Mouse (Mus musculus) liver, embryonic 13.5 days (tissue): ENCODE data around the gene Hps3. TPM values are rescaled to one million over a fixed set of nuclear protein-coding genes. Genes with fewer than 3 reads are reported as not detected.

ENCODE experiments used
- ATAC-seq: fragments of 200-750 bp; cut with Nextera tagmentation; 2 replicates; pipeline ENCODE4 v1.8.0; 2017; ENCODE audit warnings: low read depth, mild to moderate bottlenecking, moderate number of reproducible peaks, moderate library complexity
- DNase-seq: peaks from one replicate; pipeline ENCODE4 v3.0.0; 2022
- H3K27ac ChIP-seq: fragments of 300-500 bp; sonication (generic); 2 replicates; pipeline ENCODE4 v1.5.1; 2015; ENCODE audit warnings: moderate library complexity, mild to moderate bottlenecking, inconsistent platforms
- H3K27me3 ChIP-seq: fragments of 300-500 bp; sonication (generic); 2 replicates; pipeline ENCODE4 v1.6.1; 2015; ENCODE audit warnings: mild to moderate bottlenecking, inconsistent platforms
- H3K36me3 ChIP-seq: fragments of 300-500 bp; sonication (generic); 2 replicates; pipeline ENCODE4 v1.6.1; 2015; ENCODE audit warnings: mild to moderate bottlenecking, inconsistent platforms
- H3K4me1 ChIP-seq: fragments of 300-500 bp; sonication (generic); replicated peaks from 2 replicates; pipeline ENCODE4 v1.6.1; 2015; ENCODE audit warnings: inconsistent platforms
- H3K4me2 ChIP-seq: fragments of 300-500 bp; sonication (generic); 2 replicates; pipeline ENCODE4 v1.6.1; 2015; ENCODE audit warnings: inconsistent platforms, mild to moderate bottlenecking, moderate library complexity
- H3K4me3 ChIP-seq: fragments of 300-500 bp; sonication (generic); replicated peaks from 2 replicates; pipeline ENCODE4 v1.5.1; 2015; ENCODE audit warnings: mild to moderate bottlenecking, inconsistent platforms
- H3K9ac ChIP-seq: fragments of 300-500 bp; sonication (generic); 2 replicates; pipeline ENCODE4 v1.6.1; 2015; ENCODE audit warnings: mild to moderate bottlenecking, inconsistent platforms
- H3K9me3 ChIP-seq: fragments of 300-500 bp; sonication (generic); replicated peaks from 2 replicates; pipeline ENCODE4 v1.6.1; 2016; ENCODE audit warnings: inconsistent platforms
- WGBS: fragments of 180-500 bp; shearing (Covaris S2); methylation state at CpG from one replicate; pipeline ENCODE4 v1.1.7; 2015; ENCODE audit not compliant: insufficient replicate concordance; 5-methylcytosine and 5-hydroxymethylcytosine counted together
- polyA plus RNA-seq: library from polyadenylated mRNA; unstranded; fragments of >200 nt; fragmentation: Nextera tagmentation; extraction: Ambion mirVana; gene quantifications from 2 replicates; pipeline ENCODE4 v1.2.1, GENCODE M21; 2015

Gene Hps3
- polyA plus RNA-seq, 1 experiment from 2014 or later: 6.3 TPM

DNA sequence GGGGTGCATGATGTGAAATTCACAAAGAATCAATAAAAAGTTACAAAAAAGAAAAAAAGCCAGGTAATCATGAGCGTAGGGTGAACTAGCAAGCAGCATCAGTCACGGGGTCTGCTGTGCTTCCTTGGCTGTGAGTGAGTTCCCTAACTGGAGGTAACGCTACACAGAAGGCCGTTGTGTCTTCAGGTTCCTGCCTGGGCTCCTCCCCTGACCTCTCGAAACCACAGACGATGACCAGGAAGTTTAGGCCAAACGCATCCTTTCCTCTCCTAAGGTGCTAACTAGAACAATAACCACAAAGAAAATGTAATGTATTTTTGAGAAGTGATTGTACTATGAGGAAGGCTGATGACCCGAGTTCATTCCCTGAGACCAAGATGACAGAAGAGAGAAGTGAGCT is 30.7 kb downstream of the Hps3 start:
- Histone ChIP-seq H3K27me3 (no peaks in the 10 kb centered on the region), H3K27ac (no peak overlapping the region), H3K9me3 (no peaks in the 10 kb centered on the region), H3K4me2 (no peak overlapping the region), H3K9ac (no peak overlapping the region), H3K4me3 (no peak overlapping the region), H3K4me1 (peaks cover 4% of the 10 kb centered on the region; the same call in 1 of the 2 replicates), H3K36me3 (peaks cover 26% of the 10 kb centered on the region)
- WGBS: 51% methylated on average over 8 of the region's 8 CpGs
- ATAC-seq (no peak), DNase-seq (no peak)

DNA sequence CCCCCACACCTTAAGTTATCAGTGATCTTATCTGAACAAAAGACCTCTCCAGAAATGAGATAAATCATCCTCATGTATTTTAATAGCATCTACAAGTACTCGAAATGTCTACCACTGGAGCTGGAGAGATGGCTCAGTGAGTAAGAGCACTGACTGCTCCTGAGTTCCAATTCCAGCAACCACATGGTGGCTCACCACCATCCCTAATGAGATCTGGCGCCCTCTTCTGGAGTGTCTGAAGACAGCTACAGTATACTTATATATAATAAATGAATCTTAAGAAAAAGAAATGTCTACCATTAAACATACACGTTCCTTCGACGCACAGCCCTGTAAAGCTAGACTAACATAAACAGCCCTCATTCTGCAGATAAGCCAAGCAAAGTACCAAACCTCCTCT is 32.3 kb downstream of the Hps3 start:
- peaks cover 19% of the 10 kb centered on the region for H3K36me3 ChIP-seq
- ATAC-seq (no peak), DNase-seq (no peak)
- no peak overlapping the region for H3K4me2 ChIP-seq
- no peak overlapping the region for H3K4me3 ChIP-seq
- H3K9me3 ChIP-seq: no peaks in the 10 kb centered on the region
- H3K27me3 ChIP-seq: no peaks in the 10 kb centered on the region
- H3K27ac ChIP-seq: no peak overlapping the region
- no peak overlapping the region for H3K9ac ChIP-seq
- WGBS: 69% methylated on average over 5 of the region's 5 CpGs
- peaks cover 3% of the 10 kb centered on the region; the same call in 1 of the 2 replicates for H3K4me1 ChIP-seq

DNA sequence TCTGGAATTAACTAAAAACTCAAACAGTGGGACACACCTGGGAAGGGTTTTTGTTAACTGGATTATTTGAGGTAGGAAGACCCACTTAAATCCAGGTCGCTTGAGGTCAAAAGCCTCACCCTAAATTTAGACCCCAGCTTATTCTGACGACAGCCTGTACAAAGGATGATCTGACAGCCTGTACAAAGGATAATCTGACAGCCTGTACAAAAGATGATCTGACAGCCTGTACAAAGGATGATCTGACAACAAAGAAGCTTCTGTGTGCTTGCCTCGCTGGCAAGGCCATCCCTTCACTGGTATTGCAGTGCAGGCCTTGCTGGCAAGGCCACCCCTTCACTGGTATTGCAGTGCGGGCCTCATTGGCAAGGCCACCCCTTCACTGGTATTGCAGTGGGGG is 34.3 kb downstream of the Hps3 start:
- no peaks in the 10 kb centered on the region for H3K4me1 ChIP-seq
- no peaks in the 10 kb centered on the region for H3K9me3 ChIP-seq
- WGBS: 77% methylated on average over 4 of the region's 4 CpGs
- H3K9ac ChIP-seq: no peak overlapping the region
- DNase-seq (no peak), ATAC-seq (no peak)
- H3K4me2 ChIP-seq: no peak overlapping the region
- no peaks in the 10 kb centered on the region for H3K27me3 ChIP-seq
- no peak overlapping the region for H3K27ac ChIP-seq
- no peak overlapping the region for H3K4me3 ChIP-seq
- H3K36me3 ChIP-seq: peaks cover 23% of the 10 kb centered on the region

- DNase-seq: no peak
- ATAC-seq: no peak
- Histone ChIP-seq H3K27me3 (no peaks in the 10 kb centered on the region), H3K4me1 (no peaks in the 10 kb centered on the region), H3K9ac (no peak overlapping the region), H3K27ac (no peak overlapping the region), H3K4me3 (no peak overlapping the region), H3K9me3 (no peaks in the 10 kb centered on the region), H3K4me2 (no peak overlapping the region), H3K36me3 (peaks cover 23% of the 10 kb centered on the region)
- WGBS: 77% methylated on average over 2 of the region's 2 CpGs
Measured at GRCm38 (mm10) chr3:19999551-19999950, 35.6 kb downstream of the Hps3 start.

GRCm38 (mm10) chr3:19992388-19992787 is 42.7 kb downstream of the Hps3 start:
- Histone ChIP-seq H3K27me3 (no peaks in the 10 kb centered on the region), H3K4me2 (no peak overlapping the region), H3K4me3 (no peak overlapping the region), H3K9me3 (no peaks in the 10 kb centered on the region), H3K9ac (no peak overlapping the region), H3K4me1 (no peaks in the 10 kb centered on the region), H3K36me3 (peaks cover 4% of the 10 kb centered on the region), H3K27ac (no peak overlapping the region)
- ATAC-seq (no peak), DNase-seq (no peak)
- WGBS: 68% methylated on average over 4 of the region's 4 CpGs

DNA sequence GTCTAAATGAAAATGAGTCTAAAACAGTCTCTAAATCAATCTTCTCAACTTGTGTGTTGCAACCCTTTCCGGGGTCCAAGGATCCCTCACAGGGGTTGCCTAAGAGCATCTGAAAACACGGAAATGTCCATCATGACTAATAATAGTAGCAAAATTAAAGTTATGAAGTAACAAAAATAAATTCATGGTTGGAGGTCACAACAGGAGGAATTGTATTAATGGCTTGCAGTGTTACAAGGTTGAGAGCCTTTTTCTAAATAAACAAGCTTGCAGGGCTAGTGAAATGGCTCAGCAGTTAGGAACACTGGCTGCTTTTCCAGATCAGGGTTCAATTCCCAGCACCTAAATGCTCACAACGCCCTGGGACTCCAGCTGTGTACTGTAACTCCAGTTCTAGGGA is 45.1 kb downstream of the Hps3 start:
- Histone ChIP-seq H3K4me3 (no peak overlapping the region), H3K9me3 (no peaks in the 10 kb centered on the region), H3K9ac (no peak overlapping the region), H3K27ac (no peak overlapping the region), H3K4me1 (no peaks in the 10 kb centered on the region), H3K4me2 (no peak overlapping the region), H3K27me3 (no peaks in the 10 kb centered on the region), H3K36me3 (no peaks in the 10 kb centered on the region)
- no peak for ATAC-seq
- no peak for DNase-seq
- 53% methylated on average over 3 of the region's 3 CpGs for WGBS

DNA sequence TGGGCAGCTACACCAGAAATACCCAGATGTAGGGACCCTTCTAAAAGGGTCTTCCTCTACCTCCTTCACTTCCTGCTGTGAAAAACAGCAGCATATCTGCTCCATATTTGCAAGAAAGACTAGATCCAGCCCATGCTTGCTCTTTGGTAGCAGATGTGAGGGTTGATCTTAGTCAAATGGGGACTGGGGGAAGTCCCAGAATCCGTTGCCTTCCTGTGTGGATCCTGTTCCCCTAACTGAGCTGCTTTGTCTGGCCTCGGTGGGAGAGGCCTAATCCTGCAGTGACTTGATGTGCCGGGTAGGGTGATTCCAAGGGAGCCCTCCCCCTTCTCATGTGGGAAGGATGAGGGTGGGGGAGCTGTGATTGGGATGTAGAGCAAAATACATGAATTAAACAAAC is 49.0 kb downstream of the Hps3 start:
- H3K36me3 ChIP-seq: no peaks in the 10 kb centered on the region
- no peak overlapping the region for H3K9ac ChIP-seq
- no peaks in the 10 kb centered on the region for H3K27me3 ChIP-seq
- WGBS: 31% methylated on average over 3 of the region's 3 CpGs
- H3K9me3 ChIP-seq: no peaks in the 10 kb centered on the region
- no peak overlapping the region for H3K27ac ChIP-seq
- ATAC-seq: no peak
- H3K4me2 ChIP-seq: no peak overlapping the region
- H3K4me3 ChIP-seq: no peak overlapping the region
- no peaks in the 10 kb centered on the region for H3K4me1 ChIP-seq
- DNase-seq: no peak

GRCm38 (mm10) chr3:19982846-19983245 is 52.3 kb downstream of the Hps3 start:
- Histone ChIP-seq H3K4me2 (no peak overlapping the region), H3K9ac (no peak overlapping the region), H3K27me3 (no peaks in the 10 kb centered on the region), H3K4me1 (no peaks in the 10 kb centered on the region), H3K9me3 (no peaks in the 10 kb centered on the region), H3K36me3 (no peaks in the 10 kb centered on the region), H3K27ac (no peak overlapping the region), H3K4me3 (no peak overlapping the region)
- DNase-seq: no peak
- ATAC-seq: no peak

GRCm38 (mm10) chr3:19981156-19981555 is 54.0 kb downstream of the Hps3 start:
- 61% methylated on average over 2 of the region's 2 CpGs for WGBS
- no peaks in the 10 kb centered on the region for H3K27me3 ChIP-seq
- H3K4me2 ChIP-seq: no peak overlapping the region
- no peaks in the 10 kb centered on the region for H3K4me1 ChIP-seq
- no peaks in the 10 kb centered on the region for H3K9me3 ChIP-seq
- ATAC-seq (no peak), DNase-seq (no peak)
- H3K9ac ChIP-seq: no peak overlapping the region
- no peak overlapping the region for H3K4me3 ChIP-seq
- no peak overlapping the region for H3K27ac ChIP-seq
- H3K36me3 ChIP-seq: no peaks in the 10 kb centered on the region

GRCm38 (mm10) chr3:19978474-19978873 is 56.6 kb downstream of the Hps3 start:
- ATAC-seq: peak; percentile 45; the same call in 1 of the 2 replicates

DNA sequence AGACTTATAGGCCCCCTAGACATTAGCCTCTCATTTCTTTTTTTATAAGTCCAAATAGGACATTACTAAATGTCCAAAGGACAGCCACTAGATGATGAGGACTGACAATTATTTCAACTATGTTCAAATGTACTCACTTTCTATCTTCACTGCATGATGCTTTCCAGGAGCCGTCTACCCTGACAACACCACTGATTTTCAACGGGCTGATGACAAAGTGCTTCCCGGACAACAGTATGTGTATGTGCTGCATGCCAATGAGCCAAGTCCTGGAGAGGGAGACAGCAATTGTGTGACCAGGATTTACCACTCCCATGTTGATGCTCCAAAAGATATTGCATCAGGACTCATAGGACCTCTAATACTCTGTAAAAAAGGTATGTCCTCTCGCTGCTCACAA is 69.0 kb downstream of the Hps3 start:
- 64% methylated on average over 4 of the region's 4 CpGs for WGBS
- no peak for DNase-seq

More at GRCm38 (mm10) chr3:19978474-19978873, 56.6 kb downstream of the Hps3 start:
- H3K27ac ChIP-seq: peak overlapping the region; percentile 43; the same call in 1 of the 2 replicates
- no peak for DNase-seq
- H3K9ac ChIP-seq: no peak overlapping the region
- no peaks in the 10 kb centered on the region for H3K4me1 ChIP-seq
- no peaks in the 10 kb centered on the region for H3K36me3 ChIP-seq
- no peak overlapping the region for H3K4me2 ChIP-seq
- no peaks in the 10 kb centered on the region for H3K27me3 ChIP-seq
- H3K9me3 ChIP-seq: no peaks in the 10 kb centered on the region
- no peak overlapping the region for H3K4me3 ChIP-seq
- 48% methylated on average over 4 of the region's 4 CpGs for WGBS

GRCm38 (mm10) chr3:19965239-19965638 is 69.9 kb downstream of the Hps3 start:
- Histone ChIP-seq H3K4me2 (no peak overlapping the region), H3K36me3 (no peaks in the 10 kb centered on the region), H3K9me3 (no peaks in the 10 kb centered on the region), H3K4me1 (no peaks in the 10 kb centered on the region), H3K27me3 (no peaks in the 10 kb centered on the region), H3K27ac (no peak overlapping the region), H3K4me3 (no peak overlapping the region), H3K9ac (no peak overlapping the region)
- no peak for DNase-seq
- no peak for ATAC-seq
- 64% methylated on average over 5 of the region's 5 CpGs for WGBS

More for the DNA sequence above, 69.0 kb downstream of the Hps3 start:
- H3K36me3 ChIP-seq: no peaks in the 10 kb centered on the region
- no peak overlapping the region for H3K9ac ChIP-seq
- no peak overlapping the region for H3K4me3 ChIP-seq
- no peak overlapping the region for H3K27ac ChIP-seq
- ATAC-seq: no peak
- no peak overlapping the region for H3K4me2 ChIP-seq
- no peaks in the 10 kb centered on the region for H3K9me3 ChIP-seq
- H3K4me1 ChIP-seq: no peaks in the 10 kb centered on the region
- H3K27me3 ChIP-seq: no peaks in the 10 kb centered on the region
